Mouse (Mus musculus) granulocyte monocyte progenitor cell, adult 5-6 weeks (primary cell): Measurements from ENCODE around the gene Fgfr2. TPM values are rescaled to one million over a fixed set of nuclear protein-coding genes. Genes with fewer than 3 reads are reported as not detected.
A peak's percentile ranks its signal among the peaks of the same experiment; 100 is the strongest.

Experiments used
- ATAC-seq: replicated peaks from 2 replicates; pipeline ENCODE4 v1.8.0; 2016; ENCODE audit warnings: mild to moderate bottlenecking, moderate TSS enrichment, inconsistent platforms; ENCODE audit not compliant: poor library complexity, severe bottlenecking
- total RNA-seq, 2 experiments: library from RNA; stranded (forward) in 1 of 2; stranded (reverse) in 1 of 2; fragments of 200-712, 200-1000 nt in 1 of 2; fragments of >200 nt in 1 of 2; fragmentation: Nextera tagmentation in 1 of 2; gene quantifications; 2 replicates each; pipeline ENCODE4 v1.2.3; 2014 to 2017

Gene Fgfr2
- total RNA-seq, 2 experiments from 2014 or later = not detected

DNA sequence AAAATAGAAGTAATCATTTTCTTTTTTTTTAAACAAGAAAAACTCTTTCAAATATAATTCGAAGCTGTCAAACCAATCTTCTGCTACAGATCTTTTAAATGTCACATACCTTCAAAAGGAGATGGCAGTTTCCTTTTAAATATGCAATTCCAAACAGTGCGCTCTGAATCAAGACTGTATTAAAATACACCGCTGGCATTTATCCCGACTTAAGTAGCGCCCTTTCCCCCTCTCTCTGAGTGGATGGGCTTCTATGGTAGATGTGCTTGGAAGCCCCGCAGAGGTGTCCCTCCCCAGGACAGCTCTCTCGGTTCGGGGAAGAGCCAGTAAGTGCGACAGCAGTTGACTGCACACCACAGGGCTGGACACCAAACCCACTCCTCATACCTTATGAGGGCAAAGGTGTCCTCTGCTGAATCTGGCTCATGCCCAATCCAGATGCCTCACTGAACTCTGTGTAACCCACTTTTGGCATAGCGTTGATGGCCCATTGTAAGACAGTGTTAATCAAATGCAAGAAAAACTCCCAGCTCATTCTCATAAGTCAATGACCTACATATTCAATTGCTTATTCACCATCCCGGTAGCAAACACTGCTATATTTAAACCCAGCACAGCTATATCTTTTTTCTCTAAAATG lies 33.4 kb downstream of the Fgfr2 start:
- no peak for ATAC-seq

DNA sequence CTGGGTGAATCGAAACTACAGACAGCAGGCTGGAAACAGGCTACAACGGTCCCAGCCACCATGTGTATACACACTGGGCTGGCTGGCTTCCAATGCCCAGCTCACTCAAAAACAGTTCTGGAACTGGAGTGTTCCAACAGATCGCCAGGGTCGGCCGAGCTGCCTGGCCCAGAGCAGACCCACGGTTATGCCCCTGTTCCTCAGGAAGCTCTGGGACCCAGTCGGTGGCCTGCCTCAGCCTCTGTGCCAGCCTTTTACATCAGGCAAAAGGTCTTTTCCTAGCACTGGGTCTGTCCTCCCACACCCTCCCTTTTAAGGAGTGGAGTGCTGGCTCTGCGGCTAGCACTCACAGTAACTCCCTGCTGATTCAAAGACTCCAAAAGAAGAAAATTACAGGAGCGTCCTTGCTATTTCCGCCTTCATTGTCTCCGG lies 34.3 kb downstream of the Fgfr2 start:
- no peak for ATAC-seq

DNA sequence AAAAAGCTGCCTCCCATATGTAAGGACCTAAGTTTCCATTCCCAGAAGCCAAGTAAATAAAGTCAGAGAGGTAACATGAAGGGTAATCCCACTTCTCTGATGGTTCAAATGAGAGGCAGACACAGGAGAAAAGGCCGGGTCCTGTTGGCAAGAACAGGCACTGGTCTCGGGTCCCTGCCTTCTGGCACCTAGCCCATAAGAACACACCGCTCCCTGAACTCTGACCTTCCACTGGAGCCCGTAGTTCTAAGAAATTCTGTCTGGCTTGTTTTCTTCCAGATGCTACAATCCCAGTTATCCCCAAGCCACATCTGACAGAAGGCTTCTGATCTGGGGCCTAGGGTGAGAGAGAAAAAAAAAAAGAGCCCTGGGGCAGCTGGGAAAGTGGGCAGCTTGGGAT lies 34.7 kb downstream of the Fgfr2 start:
- ATAC-seq = no peak

DNA sequence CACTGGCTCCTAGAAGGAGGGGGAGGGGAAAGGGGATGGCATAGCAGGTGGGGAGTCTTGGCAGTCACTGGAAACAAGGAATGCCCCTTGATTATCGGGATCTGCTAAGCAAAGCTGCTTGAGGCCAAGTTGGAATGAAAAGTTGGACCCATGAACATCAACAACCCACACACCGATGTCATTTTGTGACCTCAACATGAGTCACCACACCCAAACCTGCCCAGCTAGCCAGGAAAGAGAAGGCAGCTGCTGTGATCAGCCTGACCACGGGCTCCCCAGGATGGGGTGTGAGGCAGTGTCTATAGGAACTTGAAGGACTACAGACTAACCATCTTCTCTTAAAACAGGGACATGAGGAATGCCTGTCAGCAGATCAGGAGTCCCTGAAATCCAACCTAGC lies 37.7 kb downstream of the Fgfr2 start:
- no peak for ATAC-seq

DNA sequence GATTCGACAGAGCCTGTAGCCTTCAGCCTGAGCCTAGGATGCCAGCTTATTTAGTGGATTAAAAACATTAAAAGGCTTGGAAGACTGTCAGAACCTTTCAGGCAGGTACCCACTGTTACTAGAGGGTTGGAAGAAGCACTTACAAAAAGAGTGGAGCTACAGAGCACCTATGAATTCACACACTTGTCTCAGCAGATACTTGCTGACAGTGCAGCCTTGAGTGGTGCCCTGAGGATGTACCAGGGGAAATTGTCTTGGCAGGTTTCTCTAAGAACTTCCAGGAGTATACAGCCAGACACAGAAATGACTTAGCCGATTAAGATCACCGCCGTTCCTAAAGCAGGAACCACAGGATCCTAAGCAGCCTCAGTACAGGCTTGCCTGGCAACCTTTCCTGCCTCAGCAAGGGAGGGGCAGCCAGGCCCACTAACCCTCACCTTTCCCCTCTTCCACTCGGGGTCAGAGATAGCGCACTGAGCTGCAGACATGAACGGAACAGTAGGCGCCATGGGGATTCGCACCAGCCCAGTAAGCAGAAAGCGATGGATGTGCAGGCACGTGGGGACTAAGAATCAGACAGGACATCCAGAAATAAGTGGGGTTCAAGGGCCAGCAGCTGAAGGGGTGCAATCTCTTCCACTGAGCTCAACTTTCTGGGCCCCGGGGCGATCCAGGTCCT lies 39.1 kb downstream of the Fgfr2 start:
- ATAC-seq = no peak

DNA sequence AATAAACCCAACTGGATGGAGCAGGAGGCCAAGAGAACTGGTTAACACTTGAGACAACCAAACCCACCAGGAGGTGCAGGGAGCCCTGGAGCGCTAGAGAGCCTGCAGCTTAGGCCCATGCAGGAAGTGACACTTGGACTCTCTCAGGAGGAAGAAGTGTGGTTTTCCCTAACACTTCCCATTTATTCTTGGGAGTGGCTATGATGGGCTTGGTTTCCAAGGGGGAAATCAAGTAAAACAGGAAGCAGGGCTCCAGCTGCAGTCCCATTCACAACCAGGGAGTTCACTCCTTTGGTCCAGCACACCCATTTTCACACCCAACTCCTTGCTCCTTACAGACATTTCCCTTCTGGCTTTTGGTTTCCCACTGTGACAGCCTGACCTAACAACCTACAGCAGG lies 44.2 kb downstream of the Fgfr2 start:
- peak; percentile 67 for ATAC-seq

DNA sequence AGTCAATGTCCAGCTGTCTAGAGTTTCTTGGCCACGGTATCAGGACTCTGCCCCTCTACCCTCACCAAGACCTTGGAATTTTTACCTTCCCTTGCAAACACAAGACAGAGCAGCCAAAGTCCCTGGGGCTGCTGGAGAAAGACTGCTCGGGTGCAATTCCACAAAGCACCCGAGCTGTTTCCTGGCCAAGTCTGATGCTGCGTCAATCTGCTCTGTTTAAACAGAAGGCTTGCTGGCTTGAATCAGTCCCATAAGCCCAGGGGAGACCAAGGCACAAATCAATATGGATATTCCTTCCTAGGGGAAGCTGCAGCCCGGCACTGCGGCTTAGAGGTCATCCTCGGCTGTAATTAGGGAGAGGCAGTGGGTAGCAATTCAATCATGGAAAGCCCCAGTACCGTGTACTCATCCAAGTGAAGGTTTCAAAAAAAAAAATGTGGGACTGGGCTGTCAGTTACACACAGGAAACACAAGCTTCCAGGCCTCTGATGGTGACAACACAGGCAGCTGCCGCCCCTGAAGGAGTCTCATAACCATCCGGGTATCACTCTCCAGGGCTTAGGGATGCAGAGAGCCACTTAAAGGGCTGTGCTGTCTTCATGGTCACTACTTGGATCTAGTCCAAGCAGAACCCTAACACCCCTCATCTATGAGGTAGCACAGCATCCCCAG lies 48.6 kb downstream of the Fgfr2 start:
- ATAC-seq = no peak

DNA sequence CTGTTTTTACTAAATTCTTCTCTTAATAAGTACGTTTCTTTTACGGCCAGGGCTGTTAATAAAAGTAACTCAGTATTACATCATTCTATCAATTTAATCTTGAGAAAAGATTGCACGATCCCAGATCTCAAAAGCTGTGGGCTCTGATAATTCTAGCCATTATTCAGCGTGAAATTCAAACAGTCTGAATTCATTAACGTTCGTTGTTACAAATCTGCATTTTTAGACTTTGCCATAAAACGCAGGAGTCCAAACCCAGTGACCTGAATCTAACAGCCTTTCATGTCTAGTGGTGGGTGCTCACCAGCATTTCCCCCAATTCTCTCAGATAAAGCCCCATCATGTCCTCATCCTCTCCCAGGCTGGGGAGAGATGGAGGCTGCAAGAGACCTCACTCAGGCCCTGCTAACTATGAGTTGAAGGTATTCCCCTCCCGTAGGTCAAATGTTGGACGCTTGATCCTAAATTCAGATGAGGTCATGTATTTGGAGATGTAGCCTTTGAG lies 50.0 kb downstream of the Fgfr2 start:
- no peak for ATAC-seq

DNA sequence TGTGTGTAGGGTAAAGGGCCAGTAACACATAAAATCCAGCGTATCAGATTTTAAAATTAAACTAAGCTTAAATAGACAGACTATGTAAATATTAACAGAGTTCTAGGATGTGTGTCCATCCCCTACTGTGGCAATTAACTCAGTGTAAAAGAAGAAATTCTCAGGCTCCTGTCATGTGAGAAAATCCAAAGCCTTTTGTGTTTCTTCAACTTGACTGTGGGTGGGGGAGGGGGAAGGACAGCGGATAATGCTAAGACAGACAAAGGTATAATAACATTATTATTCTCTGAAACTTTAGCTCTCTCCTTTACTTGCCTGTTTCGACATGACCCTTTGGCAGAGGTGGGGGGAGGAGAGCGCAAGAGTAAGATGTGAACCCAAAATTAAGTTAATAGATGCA lies 50.6 kb downstream of the Fgfr2 start:
- ATAC-seq = no peak

DNA sequence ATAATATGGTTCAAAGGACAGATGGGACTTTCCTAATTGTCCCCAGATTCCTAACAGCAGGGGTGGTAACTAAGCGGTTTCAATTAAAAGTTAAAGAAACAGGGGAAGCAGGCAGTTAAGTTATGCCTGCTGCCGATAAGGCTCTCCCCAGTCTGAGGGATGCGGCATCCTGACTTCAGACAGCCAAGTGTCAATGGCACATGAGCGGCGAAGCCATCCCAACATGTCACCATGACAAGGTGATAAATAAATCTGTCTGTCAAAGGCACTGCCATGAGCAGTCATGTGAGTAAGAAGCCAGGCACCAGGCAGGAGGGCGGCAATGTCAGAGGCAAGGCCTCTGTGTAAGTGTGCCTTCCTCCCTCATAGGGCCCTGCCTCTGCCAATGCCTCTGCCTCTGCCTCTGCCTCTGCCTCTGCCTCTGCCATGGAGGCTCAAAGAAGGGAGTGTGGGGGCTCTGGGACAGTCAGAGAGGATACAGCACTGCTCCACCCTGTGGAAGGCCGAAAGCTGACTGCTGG lies 55.8 kb downstream of the Fgfr2 start:
- no peak for ATAC-seq

DNA sequence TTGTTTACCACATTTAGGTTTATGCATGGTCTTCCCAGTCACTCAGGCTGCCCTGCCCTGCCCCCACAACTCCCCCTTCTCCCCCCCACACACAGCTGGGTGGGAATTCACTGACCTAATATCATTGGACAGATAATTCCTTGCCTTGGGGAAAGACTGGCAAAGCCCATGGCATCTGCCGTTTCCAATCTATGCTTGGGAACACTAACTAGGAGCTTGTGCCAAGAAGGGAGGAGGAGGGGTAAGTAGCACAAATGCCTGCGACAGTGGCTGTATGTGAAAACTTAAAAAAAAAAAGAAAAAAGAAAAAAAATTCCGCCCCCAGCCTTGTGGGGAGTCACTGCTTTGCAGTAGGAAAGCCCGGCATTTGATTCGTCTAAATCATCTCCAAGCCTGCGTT lies 56.4 kb downstream of the Fgfr2 start:
- no peak for ATAC-seq

DNA sequence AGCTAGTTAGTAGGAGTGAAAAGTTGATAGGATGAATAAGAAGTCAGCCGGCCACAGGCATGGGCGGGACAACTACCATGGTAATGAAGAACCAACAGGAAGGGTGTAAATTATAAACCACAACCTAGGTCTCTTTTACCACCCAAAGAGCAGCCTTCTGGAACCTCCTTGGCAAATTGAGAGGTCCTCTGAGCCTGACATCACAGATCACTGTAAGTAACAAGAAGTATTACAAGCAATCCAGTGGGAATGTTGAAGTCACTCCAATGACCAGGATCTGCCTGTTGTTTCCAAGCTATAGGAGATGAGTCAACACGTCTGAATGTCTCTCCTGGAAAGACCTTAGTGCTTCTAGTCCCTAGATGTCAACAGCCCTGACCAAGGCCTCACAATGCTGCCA lies 61.1 kb downstream of the Fgfr2 start:
- ATAC-seq = no peak

DNA sequence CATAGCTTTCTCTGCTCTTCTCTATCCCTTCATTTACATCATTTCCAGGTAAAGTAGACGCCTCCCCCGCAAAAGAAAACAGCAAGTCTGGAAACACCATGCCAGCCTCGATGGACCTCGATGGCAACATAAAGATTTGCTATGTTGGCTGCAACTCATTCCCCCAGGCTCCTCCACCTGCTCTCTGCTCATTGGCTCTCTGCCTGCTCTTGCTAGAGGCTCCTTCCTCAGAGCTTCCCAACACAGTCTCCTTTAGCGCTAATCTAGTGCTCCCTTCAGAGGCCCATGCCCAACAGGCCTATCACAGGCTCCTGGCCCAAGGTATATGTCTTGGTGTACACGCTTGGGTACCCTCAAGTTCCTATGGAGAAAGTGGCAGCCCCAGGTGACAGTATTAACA lies 63.0 kb downstream of the Fgfr2 start:
- no peak for ATAC-seq

DNA sequence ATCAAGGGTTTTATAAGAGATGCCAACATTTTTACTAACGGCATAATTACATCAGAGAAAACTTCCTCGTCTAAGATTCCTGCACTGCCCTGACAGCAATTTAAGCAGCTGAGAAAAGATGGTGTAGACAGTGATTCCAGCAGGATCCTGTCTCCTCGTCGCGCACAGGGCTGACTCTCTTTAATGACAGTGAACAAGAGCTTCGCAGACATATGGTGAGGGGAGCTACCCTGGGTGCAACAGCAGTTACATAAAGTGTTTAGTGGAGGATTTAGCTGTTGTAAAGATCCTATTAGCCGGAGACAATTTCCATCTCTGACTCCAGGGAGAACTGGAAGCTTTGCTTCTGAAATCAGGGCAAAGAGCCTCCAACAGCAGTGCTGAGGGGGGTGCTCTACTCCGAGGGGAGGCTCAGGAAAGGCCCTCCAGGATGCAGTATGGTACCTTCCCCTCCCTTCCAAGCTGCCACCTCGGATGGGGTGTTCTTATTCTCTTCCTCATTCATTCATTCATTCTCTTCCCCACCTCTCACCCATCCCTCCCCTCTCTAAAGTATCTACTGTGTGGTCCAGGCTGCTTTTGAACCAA lies 63.5 kb downstream of the Fgfr2 start:
- ATAC-seq = no peak

DNA sequence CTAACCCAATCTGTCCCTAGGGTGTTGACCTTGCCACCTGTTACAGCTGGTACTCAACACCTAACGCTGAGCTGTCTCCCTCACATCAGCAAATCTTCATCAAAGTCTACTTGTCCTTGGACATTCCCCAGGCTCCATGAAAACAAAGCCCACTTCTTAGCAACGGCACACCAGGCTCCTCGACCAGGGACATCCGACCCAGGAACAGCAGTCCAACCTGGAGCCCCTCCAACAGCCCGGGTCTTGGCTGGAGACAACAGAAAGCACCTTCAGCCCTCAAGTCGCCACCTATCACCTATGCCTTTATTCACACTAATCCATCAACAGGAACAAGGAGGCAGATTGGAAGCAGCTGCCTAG lies 64.0 kb downstream of the Fgfr2 start:
- ATAC-seq = no peak

DNA sequence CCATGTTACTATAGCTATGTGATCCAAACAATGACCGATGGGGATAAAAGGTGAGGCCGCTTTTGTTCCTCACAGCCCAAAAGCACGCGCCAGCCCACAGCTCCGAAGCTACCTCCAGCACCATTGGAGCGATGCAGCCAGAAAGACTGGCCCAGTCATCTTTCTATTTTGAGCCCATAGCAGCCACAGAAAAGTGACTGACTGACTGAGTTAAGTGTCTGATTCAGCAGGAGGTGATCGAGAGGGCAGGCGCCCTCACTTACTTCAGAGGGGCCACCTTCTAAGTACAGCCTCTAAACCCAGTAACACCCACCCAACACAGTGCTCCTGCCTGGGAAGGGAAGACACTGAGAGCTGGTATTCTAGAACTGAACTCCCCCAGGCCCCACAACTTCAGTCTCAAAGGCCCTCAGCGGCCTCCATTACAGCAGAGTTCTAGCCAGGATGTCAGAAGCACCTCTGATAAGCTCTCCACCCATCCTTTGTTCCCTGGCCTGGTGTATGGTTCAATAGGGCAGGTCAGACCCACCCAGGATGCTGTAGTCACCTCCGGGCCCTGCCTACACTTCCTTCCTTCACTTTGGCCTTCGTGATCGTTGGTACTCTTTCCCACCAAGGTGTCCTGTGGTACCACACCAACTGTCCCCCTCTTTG lies 64.5 kb downstream of the Fgfr2 start:
- ATAC-seq = no peak

DNA sequence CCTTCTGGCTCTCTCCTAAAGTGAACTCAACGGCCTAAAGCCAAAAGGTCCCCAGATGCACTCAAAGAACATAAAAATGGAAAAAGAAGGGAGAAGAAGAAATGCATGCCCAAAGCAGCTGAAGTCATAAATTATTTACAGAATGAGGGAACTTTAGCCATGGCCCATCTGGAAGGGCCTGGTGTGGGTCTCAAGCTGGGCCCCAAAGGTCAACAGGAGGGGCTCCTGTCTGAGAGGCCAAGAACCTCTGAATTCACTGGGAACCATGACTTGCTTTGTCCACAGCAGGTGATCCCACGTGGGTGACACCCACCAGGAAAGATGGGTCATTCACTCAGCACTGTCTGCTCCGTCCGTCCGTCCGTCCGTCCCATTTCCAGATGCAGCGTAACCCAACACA lies 66.2 kb downstream of the Fgfr2 start:
- ATAC-seq = no peak

DNA sequence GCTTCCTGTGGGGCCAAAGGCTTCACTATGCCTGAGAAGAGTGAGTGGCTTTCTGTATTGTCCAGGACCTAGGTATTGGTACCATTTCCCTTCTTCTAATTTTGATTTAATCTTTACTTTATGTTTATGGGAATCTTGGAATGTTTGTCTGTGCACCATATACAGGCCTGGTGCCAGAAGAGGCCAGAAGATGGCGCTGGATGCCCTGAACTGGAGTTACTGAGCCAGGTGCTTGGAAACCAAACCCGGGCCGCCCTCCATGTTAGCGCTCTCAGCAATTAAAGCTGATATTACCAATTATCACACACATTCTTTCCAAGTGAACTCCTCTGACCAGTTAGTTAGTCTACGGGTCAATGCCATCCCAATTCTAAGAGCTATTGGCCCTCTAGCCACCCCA lies 68.7 kb downstream of the Fgfr2 start:
- no peak for ATAC-seq

DNA sequence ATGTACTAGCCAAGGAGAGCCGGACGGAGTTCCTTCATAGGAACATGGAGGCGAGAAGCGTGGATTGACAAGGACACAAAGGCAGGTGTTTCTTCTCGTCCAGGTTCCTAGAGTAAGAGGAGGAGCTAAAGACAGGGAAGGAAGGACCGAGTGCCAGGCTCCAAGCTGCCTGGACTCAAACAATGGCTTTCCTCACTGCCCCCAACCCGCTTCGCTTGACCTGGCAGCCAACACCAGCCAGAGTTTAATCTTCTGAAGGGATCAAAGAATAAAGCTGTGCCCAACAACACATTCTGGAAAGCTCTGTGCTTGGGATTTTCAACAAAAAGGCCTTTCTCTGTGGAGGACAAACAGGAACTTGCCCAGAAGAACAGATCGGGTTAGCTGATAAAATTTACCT lies 69.4 kb downstream of the Fgfr2 start:
- ATAC-seq = no peak

DNA sequence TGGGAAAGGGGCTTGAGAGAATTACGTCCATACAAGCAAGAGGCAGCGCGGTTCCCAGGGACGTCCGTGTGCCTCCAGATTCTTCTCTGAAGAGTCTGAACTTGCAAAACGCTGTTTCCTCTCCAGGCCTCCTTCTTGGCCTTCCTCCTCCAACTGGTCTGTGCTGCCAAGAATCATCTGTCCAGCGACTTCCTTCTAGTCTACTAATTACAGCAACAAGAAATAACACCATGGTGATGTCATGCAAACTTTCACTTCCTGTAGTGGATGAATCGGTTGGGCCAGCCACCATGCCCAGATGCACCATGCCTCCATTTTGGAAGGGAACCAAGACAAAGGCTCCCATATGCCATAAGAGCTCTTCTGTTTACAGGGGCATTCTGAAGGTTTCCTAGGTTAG lies 70.3 kb downstream of the Fgfr2 start:
- ATAC-seq = peak; percentile 92

DNA sequence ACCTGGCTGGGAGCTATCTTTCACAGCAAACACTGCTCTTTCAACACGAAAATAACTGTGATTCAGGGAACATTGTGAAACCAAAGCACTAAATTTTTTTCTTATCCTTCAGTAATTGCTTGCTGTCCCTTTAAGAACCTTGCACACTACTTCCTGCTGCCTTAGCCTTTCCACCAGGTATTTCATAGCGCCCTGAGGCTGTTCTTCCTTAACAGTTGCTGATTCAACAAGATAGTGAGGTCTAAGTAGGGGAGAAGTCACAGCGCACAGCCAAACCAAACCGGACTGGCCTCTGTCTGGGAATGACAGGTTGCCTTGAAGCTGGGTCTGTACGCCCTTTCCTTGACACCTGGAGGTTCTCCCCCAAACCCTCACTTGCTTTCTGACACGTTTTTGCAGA lies 72.5 kb downstream of the Fgfr2 start:
- ATAC-seq = 0 out of 2 replicates have a peak, but pooled peaks have one; percentile 1
